Comparison of ENCODE assay signal across 25 mouse cellular contexts in genomic region chr8:93683773-93684391, GRCm38 (mm10).
DNase-seq lines count a peak whose midpoint lies in the region; TF ChIP-seq lines count a peak whose summit lies in the region.
"Had no signal": no experiment of that assay in that cellular context is flagged by ENCODE, and none has a peak within 500 bp of the region (broad histone marks: within the 10 kb centered on the region; RNA-seq: fewer than 3 reads in every experiment).

No protein-coding gene starts in this region.

- no peak for TF ChIP-seq POLR2A in testis, adult 2 months (IDR thresholded peaks at IDR 0.05; ENCODE audit: control insufficient read depth, low read depth, low read length)
- TF ChIP-seq POLR2A in CH12.LX (IDR thresholded peaks at IDR 0.05; ENCODE audit: low read depth, low read length) (no peak), myocyte (IDR thresholded peaks at IDR 0.05; ENCODE audit: insufficient read length, low read depth) (no peak)

- H3K9me3 ChIP-seq in CH12.LX (replicated peaks; ENCODE audit: low read length) = peaks cover 4% of the 10 kb centered on the region
- H3K9me3 ChIP-seq: heart, embryonic 15.5 days had no signal

- no peak for DNase-seq in testis, postnatal 10 days (ENCODE audit: low spot score)
- DNase-seq in CH12.LX (ENCODE audit: extremely low read depth) = no peak
- no peak for DNase-seq in ovary, postnatal 10 days (ENCODE audit: low spot score)
- DNase-seq in ovary, postnatal 36 days (ENCODE audit: low spot score) = no peak
- DNase-seq in cerebellum, postnatal 10 days = no peak
- DNase-seq: adrenal gland, adult 2 months; adrenal gland, postnatal 14 days; cerebellum, adult 11 months; cerebellum, adult 2 months; cerebellum, adult 9-11 months; cerebellum, postnatal 36 days; embryo, embryonic 11 days; forebrain, postnatal 0 days; gastrocnemius, adult 2 months; gastrocnemius, postnatal 14 days; heart, adult 18-20 months; heart, postnatal 10 days; heart, postnatal 4 days; kidney, adult 11 months had no signal

- H3K27me3 ChIP-seq in testis, adult 2 months (ENCODE audit: control insufficient read depth, insufficient read depth, low read length) = no peaks in the 10 kb centered on the region
- H3K27me3 ChIP-seq in CH12.LX (replicated peaks) (no peaks in the 10 kb centered on the region), myocyte (ENCODE audit: control insufficient read depth, insufficient read depth, insufficient read length) (no peaks in the 10 kb centered on the region)
- H3K27me3 ChIP-seq: heart, embryonic 12.5 days; heart, embryonic 15.5 days had no signal

- no peak for TF ChIP-seq CTCF in testis, adult 2 months (IDR thresholded peaks at IDR 0.05; ENCODE audit: control insufficient read depth, insufficient read depth, insufficient replicate concordance, low read depth, low read length)
- no peak for TF ChIP-seq CTCF in CH12.LX (conservative IDR thresholded peaks at IDR 0.05 in 1 of 2, IDR thresholded peaks at IDR 0.05 in 1 of 2; ENCODE audit: low read depth in 2 of 2, low read length in 2 of 2)

- in situ Hi-C loops in CH12.LX (cut with MboI; ENCODE audit: low pct_ligation_motif_present, low pct_unique_long_range_greater_than_20kb, low sequenced_read_pairs) = loop anchor here (25.0 kb wide), 1 partner anchor 503 kb away; the partner anchor contains the start of gene Mt1

- H3K4me2 ChIP-seq in CH12.LX (ENCODE audit: insufficient read depth, low read depth, poor library complexity, severe bottlenecking) = peak overlapping the region; percentile 62
- no peak overlapping the region for H3K4me2 ChIP-seq in myocyte (ENCODE audit: low read depth)
- H3K4me2 ChIP-seq: heart, embryonic 12.5 days; heart, embryonic 15.5 days; hindbrain, embryonic 14.5 days had no signal

- H3K4me3 ChIP-seq in testis, adult 2 months (ENCODE audit: control insufficient read depth, low read depth, low read length) = peak overlapping the region; percentile 13; the same call in 1 of the 2 replicates
- H3K4me3 ChIP-seq in CH12.LX (replicated peaks in 1 of 3; ENCODE audit: low read depth in 2 of 3, low read length in 2 of 3, poor library complexity in 1 of 3) (no peak overlapping the region), myocyte (no peak overlapping the region)
- H3K4me3 ChIP-seq: gastrocnemius, adult 2 months; heart, embryonic 12.5 days; heart, embryonic 15.5 days had no signal

- no peak overlapping the region for H3K27ac ChIP-seq in testis, adult 2 months (ENCODE audit: control insufficient read depth, insufficient read depth, low read depth, low read length)
- no peak overlapping the region for H3K27ac ChIP-seq in CH12.LX (ENCODE audit: insufficient read depth, low read depth)
- H3K27ac ChIP-seq: gastrocnemius, adult 2 months; heart, embryonic 15.5 days; hindbrain, embryonic 14.5 days; hindbrain, postnatal 0 days had no signal

- H3K79me2 ChIP-seq in CH12.LX (replicated peaks; ENCODE audit: control insufficient read depth, extremely low read depth, insufficient read depth, poor library complexity, severe bottlenecking) (no peaks in the 10 kb centered on the region), myocyte (ENCODE audit: control insufficient read depth, insufficient read depth) (no peaks in the 10 kb centered on the region)

- TF ChIP-seq RAD21 in CH12.LX (IDR thresholded peaks at IDR 0.05; ENCODE audit: low read depth, low read length) = no peak

- no peaks in the 10 kb centered on the region for H3K36me3 ChIP-seq in testis, adult 2 months (ENCODE audit: control insufficient read depth, insufficient read depth, low read length)
- H3K36me3 ChIP-seq in CH12.LX (replicated peaks in 1 of 2; ENCODE audit: control insufficient read depth in 1 of 2, insufficient read depth in 1 of 2, low read length in 1 of 2) (no peaks in the 10 kb centered on the region), myocyte (ENCODE audit: control insufficient read depth, insufficient read depth) (no peaks in the 10 kb centered on the region)
- H3K36me3 ChIP-seq: heart, embryonic 12.5 days; heart, embryonic 15.5 days had no signal

- no peak overlapping the region for H3ac ChIP-seq in myocyte (ENCODE audit: control insufficient read depth, insufficient read length)

- dilution Hi-C loops in CH12.LX (cut with MboI; ENCODE audit: extremely low pct_ligation_motif_present, extremely low pct_unique_long_range_greater_than_20kb, low sequenced_read_pairs) = no loop called here

- H3K9ac ChIP-seq in CH12.LX (ENCODE audit: insufficient read depth, low read depth) = 0 out of 2 replicates have a peak overlapping the region, but pooled peaks have one; percentile 36
- H3K9ac ChIP-seq: forebrain, postnatal 0 days; heart, embryonic 12.5 days; heart, embryonic 15.5 days; hindbrain, embryonic 14.5 days had no signal

- TF ChIP-seq EP300 in CH12.LX (IDR thresholded peaks at IDR 0.05; ENCODE audit: low read length) = no peak

- peaks cover 3% of the 10 kb centered on the region for H3K4me1 ChIP-seq in testis, adult 2 months (ENCODE audit: control insufficient read depth, insufficient read depth, low read length)
- H3K4me1 ChIP-seq in CH12.LX (ENCODE audit: control insufficient read depth in 1 of 2, insufficient read depth in 2 of 2) = peaks cover 0 to 1% of the 10 kb centered on the region in 2 experiments; a peak in 2 of 4 replicates
- H3K4me1 ChIP-seq: heart, embryonic 12.5 days; heart, embryonic 15.5 days had no signal

TF ChIP-seq in CH12.LX, 34 proteins besides CTCF, POLR2A, EP300 and RAD21:
- TF ChIP-seq BHLHE40 (IDR thresholded peaks at IDR 0.05; ENCODE audit: low read depth, low read length) (peak; percentile 65), MAX (IDR thresholded peaks at IDR 0.05; ENCODE audit: low read length) (peak; percentile 50), USF2 (conservative IDR thresholded peaks at IDR 0.05; ENCODE audit: low read depth, low read length) (peak; percentile 60), RCOR1 (conservative IDR thresholded peaks at IDR 0.05; ENCODE audit: low read depth, low read length) (no peak), MXI1 (IDR thresholded peaks at IDR 0.05; ENCODE audit: low read depth, low read length) (0 out of 2 replicates have a peak, but pooled peaks have one; percentile 27), USF1 (IDR thresholded peaks at IDR 0.05; ENCODE audit: low read depth, low read length) (peak; percentile 78), IRF4 (IDR thresholded peaks at IDR 0.05; ENCODE audit: low read depth, low read length) (0 out of 2 replicates have a peak, but pooled peaks have one; percentile 11), ETS1 (conservative IDR thresholded peaks at IDR 0.05; ENCODE audit: low read depth, low read length) (no peak), JUND (conservative IDR thresholded peaks at IDR 0.05; ENCODE audit: low read depth, low read length) (no peak)

TF ChIP-seq in myocyte, 11 proteins besides CTCF, POLR2A, EP300 and RAD21:
- TF ChIP-seq E2F4 (IDR thresholded peaks at IDR 0.05; ENCODE audit: insufficient read depth) (no peak), USF1 (IDR thresholded peaks at IDR 0.05; ENCODE audit: low read depth) (peak; percentile 1)
